Mouse (Mus musculus) neural tube, embryonic 13.5 days (tissue): Measurements from ENCODE around the gene Kndc1. TPM values are rescaled to one million over a fixed set of nuclear protein-coding genes. Genes with fewer than 3 reads are reported as not detected.

ENCODE experiments used
- ATAC-seq: fragments of 200-750 bp; cut with Nextera tagmentation; 2 replicates; pipeline ENCODE4 v1.8.0; 2017; ENCODE audit warnings: low read depth, mild to moderate bottlenecking, moderate TSS enrichment, moderate library complexity
- H3K27ac ChIP-seq: fragments of 300-500 bp; sonication (generic); replicated peaks from 2 replicates; pipeline ENCODE4 v1.5.1; 2015; ENCODE audit warnings: moderate library complexity, mild to moderate bottlenecking, inconsistent platforms
- H3K27me3 ChIP-seq: fragments of 300-500 bp; sonication (generic); 2 replicates; pipeline ENCODE4 v1.6.1; 2015; ENCODE audit warnings: mild to moderate bottlenecking, inconsistent platforms
- H3K36me3 ChIP-seq: fragments of 300-500 bp; sonication (generic); 2 replicates; pipeline ENCODE4 v1.6.1; 2015; ENCODE audit warnings: mild to moderate bottlenecking, inconsistent platforms
- H3K4me1 ChIP-seq: fragments of 300-500 bp; sonication (generic); replicated peaks from 2 replicates; pipeline ENCODE4 v1.6.1; 2015; ENCODE audit warnings: inconsistent platforms
- H3K4me2 ChIP-seq: fragments of 300-500 bp; sonication (generic); 2 replicates; pipeline ENCODE4 v1.6.1; 2015; ENCODE audit warnings: inconsistent platforms, mild to moderate bottlenecking, moderate library complexity
- H3K4me3 ChIP-seq: fragments of 300-500 bp; sonication (generic); 2 replicates; pipeline ENCODE4 v1.5.1; 2015; ENCODE audit warnings: mild to moderate bottlenecking, inconsistent platforms
- H3K9ac ChIP-seq: fragments of 300-500 bp; sonication (generic); 2 replicates; pipeline ENCODE4 v1.6.1; 2015; ENCODE audit warnings: moderate library complexity, mild to moderate bottlenecking, inconsistent platforms
- H3K9me3 ChIP-seq: fragments of 300-500 bp; sonication (generic); 2 replicates; pipeline ENCODE4 v1.6.1; 2016; ENCODE audit warnings: inconsistent platforms
- WGBS: fragments of 180-500 bp; shearing (Covaris S2); methylation state at CpG from one replicate; pipeline ENCODE4 v1.1.7; 2015; 5-methylcytosine and 5-hydroxymethylcytosine counted together
- polyA plus RNA-seq: library from polyadenylated mRNA; unstranded; fragments of >200 nt; fragmentation: Nextera tagmentation; extraction: Ambion mirVana; gene quantifications from 2 replicates; pipeline ENCODE4 v1.2.1, GENCODE M21; 2015

Kndc1 gene
- 5.8 and 6.0 TPM in 2 replicates for polyA plus RNA-seq

DNA sequence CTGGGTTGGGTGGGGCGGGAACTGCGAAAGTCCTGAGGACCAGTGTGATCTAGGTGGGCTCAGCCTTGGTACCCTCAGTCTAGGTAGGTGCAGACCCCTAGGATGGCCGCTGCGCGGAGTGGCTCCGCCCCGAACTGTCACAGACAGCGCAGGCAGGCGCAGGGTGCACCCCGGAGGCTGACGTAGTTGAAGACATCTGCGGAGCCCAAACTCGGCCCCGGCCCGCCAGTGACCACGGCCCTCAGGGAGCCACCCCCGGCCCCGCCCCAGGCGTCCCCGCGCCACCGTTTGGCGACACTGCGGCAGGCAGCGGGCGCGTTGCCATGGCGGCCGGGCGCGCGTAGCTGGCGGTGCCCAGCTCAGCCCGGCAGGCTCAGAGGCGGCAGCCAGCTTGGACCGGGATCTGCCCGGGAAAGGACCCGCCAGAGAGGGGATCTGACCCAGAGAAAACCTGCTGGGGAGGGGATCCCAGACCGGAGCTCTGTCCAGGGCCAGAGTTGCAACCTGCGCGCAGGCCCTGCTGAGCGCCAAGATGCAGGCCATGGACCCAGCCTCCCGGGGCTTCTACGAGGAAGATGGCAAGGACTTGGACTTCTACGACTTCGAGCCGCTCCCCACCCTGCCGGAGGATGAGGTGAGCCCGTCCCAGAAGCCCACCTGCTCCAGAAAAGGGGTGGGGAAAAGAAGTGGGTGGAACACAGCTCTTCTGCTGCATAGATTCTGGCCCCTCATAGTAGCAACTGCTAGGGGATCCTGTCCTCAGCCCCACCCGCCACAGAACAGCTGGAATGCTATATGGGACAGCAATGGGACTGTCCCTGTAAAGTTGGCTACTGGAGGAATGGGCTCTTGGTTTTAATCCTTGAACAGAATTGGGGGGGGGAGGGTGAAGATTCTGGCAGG, at the start of gene Kndc1:
TSS of gene Kndc1 (plus strand) at position 42 of the 903 bp plus-strand sequence.
- H3K36me3 ChIP-seq = no peaks in the 10 kb centered on the region
- H3K4me3 ChIP-seq = peak within 1 kb of the TSS; percentile 57
- H3K4me1 ChIP-seq = peaks cover 20% of the 10 kb centered on the region
- H3K9me3 ChIP-seq = no peaks in the 10 kb centered on the region
- WGBS = 1% methylated on average over 50 of the region's 50 CpGs
- peak; percentile 86 for ATAC-seq
- peak within 1 kb of the TSS; percentile 82 for H3K4me2 ChIP-seq
- H3K27ac ChIP-seq = no peak within 1 kb of the TSS
- peak within 1 kb of the TSS; percentile 75 for H3K9ac ChIP-seq
- peaks cover 48% of the 10 kb centered on the region for H3K27me3 ChIP-seq

DNA sequence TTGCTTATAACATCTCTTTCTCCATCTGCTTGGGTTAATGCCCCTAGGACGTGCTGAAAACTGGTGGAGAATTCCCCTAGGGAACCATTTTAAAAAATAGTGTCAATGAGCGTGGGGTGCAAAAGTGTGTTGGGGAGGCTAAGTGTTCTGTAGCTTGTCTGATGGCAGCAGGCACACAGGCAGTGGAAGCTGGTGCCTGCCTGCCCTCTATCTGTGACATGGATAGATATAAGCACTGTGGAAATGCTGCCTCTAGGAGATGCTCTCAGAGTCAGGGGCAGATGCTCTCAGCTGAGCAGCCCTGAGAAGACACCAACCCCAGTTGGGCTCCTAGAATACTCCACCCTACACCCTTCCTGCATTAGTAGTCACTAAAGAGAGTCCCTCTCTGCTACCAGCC, 49.4 kb upstream of the Kndc1 start:
- H3K4me3 ChIP-seq = no peak overlapping the region
- no peak overlapping the region for H3K9ac ChIP-seq
- H3K27ac ChIP-seq = no peak overlapping the region
- H3K36me3 ChIP-seq = peaks cover 19% of the 10 kb centered on the region; the same call in 1 of the 2 replicates
- H3K9me3 ChIP-seq = peaks cover 5% of the 10 kb centered on the region; the same call in 1 of the 2 replicates
- no peaks in the 10 kb centered on the region for H3K27me3 ChIP-seq
- no peak overlapping the region for H3K4me2 ChIP-seq
- WGBS = 70% methylated on average over 2 of the region's 2 CpGs
- no peak for ATAC-seq
- peaks cover 17% of the 10 kb centered on the region for H3K4me1 ChIP-seq

DNA sequence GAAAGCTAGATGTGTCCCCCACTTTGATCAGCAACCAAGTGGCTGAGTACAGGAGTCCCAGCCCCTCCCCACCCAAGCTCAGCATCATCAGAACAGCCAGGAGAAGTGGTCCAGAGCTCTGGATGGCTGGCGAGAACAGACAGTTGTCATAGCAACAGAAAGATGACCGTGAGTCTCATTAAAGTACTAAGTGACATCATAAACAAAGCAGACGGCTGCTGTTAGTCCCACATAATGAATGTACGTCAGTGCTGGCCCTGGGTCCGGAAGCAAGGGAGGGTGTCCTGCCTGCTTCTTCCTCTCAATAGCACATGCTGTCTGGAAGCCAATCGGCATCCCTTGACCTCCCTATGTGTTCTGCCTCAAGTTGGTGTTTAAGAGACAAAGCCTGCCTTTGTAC, 44.3 kb upstream of the Kndc1 start:
- H3K36me3 ChIP-seq = no peaks in the 10 kb centered on the region
- H3K27ac ChIP-seq = peak overlapping the region; percentile 86
- no peaks in the 10 kb centered on the region for H3K27me3 ChIP-seq
- no peaks in the 10 kb centered on the region for H3K9me3 ChIP-seq
- H3K4me1 ChIP-seq = peaks cover 32% of the 10 kb centered on the region
- no peak overlapping the region for H3K4me2 ChIP-seq
- 0 out of 2 replicates have a peak overlapping the region, but pooled peaks have one; percentile 26 for H3K9ac ChIP-seq
- no peak overlapping the region for H3K4me3 ChIP-seq
- peak; percentile 87 for ATAC-seq
- 6% methylated on average over 6 of the region's 6 CpGs for WGBS

DNA sequence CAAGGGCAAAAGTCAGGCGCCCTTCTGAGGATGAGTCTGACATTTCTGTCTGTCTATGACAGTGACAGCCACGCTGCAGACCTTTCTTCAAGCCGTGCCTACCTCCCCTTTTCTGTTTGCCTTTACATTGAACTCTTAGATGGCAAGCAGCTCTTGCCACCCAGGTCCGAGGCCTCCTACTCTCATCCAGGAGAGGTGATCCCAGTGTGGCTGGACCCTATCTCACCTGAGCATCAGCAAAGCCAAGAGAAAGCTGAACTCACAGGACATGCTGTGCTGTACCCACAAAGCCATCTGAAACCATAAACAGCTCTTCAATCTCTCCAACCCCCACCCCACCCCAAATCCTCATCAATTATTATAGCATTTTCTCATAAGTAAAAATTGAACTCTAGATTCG, 43.8 kb upstream of the Kndc1 start:
- H3K9ac ChIP-seq = 0 out of 2 replicates have a peak overlapping the region, but pooled peaks have one; percentile 26
- H3K27me3 ChIP-seq = no peaks in the 10 kb centered on the region
- no peaks in the 10 kb centered on the region for H3K9me3 ChIP-seq
- peaks cover 32% of the 10 kb centered on the region for H3K4me1 ChIP-seq
- 60% methylated on average over 5 of the region's 5 CpGs for WGBS
- H3K27ac ChIP-seq = peak overlapping the region; percentile 86
- no peaks in the 10 kb centered on the region for H3K36me3 ChIP-seq
- H3K4me2 ChIP-seq = no peak overlapping the region
- ATAC-seq = peak; percentile 60
- H3K4me3 ChIP-seq = no peak overlapping the region

DNA sequence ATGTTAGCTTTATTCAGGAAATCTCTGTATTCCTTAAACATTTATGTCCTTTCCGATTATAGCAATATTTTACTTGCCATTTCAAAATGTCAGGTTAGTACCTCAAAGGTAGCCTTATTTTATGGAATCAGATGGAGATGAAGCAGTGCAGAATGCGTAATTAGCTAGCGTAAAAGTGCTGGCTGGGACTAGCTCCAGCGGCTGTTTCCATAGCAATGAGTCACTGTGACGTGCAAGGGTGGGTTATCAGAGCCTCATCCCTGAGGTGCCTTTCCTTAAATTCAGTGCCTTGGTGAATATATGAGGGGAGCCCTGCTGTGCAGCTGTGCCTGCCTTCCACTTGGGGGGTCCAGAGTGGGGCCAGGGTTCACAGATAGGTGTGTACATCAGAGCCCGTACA, 43.4 kb upstream of the Kndc1 start:
- H3K27ac ChIP-seq = peak overlapping the region; percentile 82
- H3K4me3 ChIP-seq = no peak overlapping the region
- peak; percentile 49 for ATAC-seq
- H3K36me3 ChIP-seq = no peaks in the 10 kb centered on the region
- no peak overlapping the region for H3K9ac ChIP-seq
- no peaks in the 10 kb centered on the region for H3K27me3 ChIP-seq
- H3K4me1 ChIP-seq = peaks cover 32% of the 10 kb centered on the region
- 35% methylated on average over 6 of the region's 6 CpGs for WGBS
- no peak overlapping the region for H3K4me2 ChIP-seq
- no peaks in the 10 kb centered on the region for H3K9me3 ChIP-seq

DNA sequence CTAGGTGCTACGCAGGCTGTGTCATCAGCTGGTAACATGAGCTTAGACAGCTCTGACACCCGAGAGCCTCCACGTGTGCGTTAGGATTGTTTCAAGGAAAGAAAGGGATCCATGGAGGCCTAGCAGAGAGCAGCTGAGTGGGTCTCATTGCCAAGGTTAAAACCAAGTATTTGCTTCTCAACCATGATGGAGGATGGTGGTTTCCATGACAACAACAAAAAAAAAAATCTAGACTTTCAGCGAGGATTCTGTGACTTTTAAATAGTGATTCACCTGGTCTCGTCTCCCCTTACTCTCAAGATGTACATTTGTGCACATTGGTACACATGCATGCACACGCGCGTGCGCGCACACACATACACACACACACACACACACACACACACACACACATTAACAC, 39.2 kb upstream of the Kndc1 start:
- Histone ChIP-seq H3K4me2 (no peak overlapping the region), H3K36me3 (no peaks in the 10 kb centered on the region; the same call in 1 of the 2 replicates), H3K27ac (no peak overlapping the region), H3K4me1 (peaks cover 13% of the 10 kb centered on the region), H3K9ac (no peak overlapping the region), H3K9me3 (no peaks in the 10 kb centered on the region), H3K4me3 (no peak overlapping the region), H3K27me3 (no peaks in the 10 kb centered on the region)
- 78% methylated on average over 11 of the region's 11 CpGs for WGBS
- no peak for ATAC-seq

DNA sequence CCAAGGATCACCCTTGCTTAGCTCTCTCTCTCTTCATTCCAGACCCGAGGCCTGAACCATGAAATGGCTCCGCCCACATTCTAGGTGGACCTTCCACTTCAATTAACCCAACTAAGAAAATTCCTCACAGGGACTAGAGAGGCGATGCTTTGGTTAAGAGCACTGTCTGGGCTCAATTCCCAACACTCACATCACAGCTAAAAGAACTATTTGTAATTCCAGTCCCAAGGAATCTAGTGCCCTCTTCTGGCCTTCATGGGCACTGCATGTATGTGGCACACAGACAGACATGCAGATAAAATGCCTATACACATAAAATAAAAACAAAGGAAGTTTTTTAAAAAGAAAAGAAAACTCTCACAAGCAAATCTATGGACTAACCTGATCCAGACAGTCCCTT, 33.1 kb upstream of the Kndc1 start:
- no peak overlapping the region for H3K4me2 ChIP-seq
- H3K27ac ChIP-seq = no peak overlapping the region
- H3K9me3 ChIP-seq = no peaks in the 10 kb centered on the region
- H3K9ac ChIP-seq = no peak overlapping the region
- no peak for ATAC-seq
- H3K4me3 ChIP-seq = no peak overlapping the region
- no peaks in the 10 kb centered on the region for H3K27me3 ChIP-seq
- H3K4me1 ChIP-seq = no peaks in the 10 kb centered on the region
- 27% methylated on average over 3 of the region's 3 CpGs for WGBS
- H3K36me3 ChIP-seq = no peaks in the 10 kb centered on the region; the same call in 1 of the 2 replicates

DNA sequence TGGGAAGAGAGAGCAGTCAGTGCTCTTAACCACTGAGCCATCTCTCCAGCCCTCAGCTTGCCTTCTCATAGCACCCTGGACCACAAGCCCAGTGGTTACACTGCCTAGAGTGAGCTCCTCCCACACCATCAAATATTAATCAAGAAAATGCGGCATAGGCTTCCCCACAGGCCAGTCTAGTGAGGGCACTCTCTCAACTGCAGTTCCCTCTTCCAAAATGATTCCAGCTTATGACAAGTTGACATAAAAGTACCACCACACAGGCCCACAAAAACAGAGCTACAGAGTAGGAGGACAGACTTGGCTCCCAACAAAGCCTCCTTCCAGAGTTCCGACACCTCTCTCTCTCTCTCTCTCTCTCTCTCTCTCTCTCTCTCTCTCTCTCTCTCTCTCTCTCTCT, 31.4 kb upstream of the Kndc1 start:
- no peak overlapping the region for H3K27ac ChIP-seq
- H3K4me1 ChIP-seq = no peaks in the 10 kb centered on the region
- H3K9me3 ChIP-seq = no peaks in the 10 kb centered on the region
- H3K9ac ChIP-seq = no peak overlapping the region
- H3K4me2 ChIP-seq = no peak overlapping the region
- H3K4me3 ChIP-seq = no peak overlapping the region
- 71% methylated on average over 2 of the region's 2 CpGs for WGBS
- no peaks in the 10 kb centered on the region; the same call in 1 of the 2 replicates for H3K36me3 ChIP-seq
- H3K27me3 ChIP-seq = no peaks in the 10 kb centered on the region
- no peak for ATAC-seq

DNA sequence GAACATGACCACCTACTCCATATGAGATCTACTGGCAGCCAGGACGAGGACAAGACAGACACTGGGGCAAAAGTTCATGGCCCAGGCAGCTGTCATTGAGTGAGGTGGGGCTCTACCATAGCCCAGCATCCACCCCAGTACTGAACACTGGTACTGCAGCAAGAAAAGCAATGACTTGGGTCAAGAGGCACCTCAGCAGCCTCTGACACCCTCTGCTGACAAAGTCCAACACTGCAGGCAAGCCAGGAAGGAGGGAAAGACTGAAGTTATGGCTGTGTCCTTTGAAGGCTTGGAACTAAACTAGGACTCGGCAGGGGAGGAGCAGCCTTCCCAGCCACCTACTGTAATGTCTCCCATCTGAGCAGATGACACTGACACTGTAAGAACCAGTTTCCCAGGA, 30.2 kb upstream of the Kndc1 start:
- Histone ChIP-seq H3K27ac (no peak overlapping the region), H3K4me2 (no peak overlapping the region), H3K4me1 (no peaks in the 10 kb centered on the region), H3K9me3 (no peaks in the 10 kb centered on the region), H3K27me3 (no peaks in the 10 kb centered on the region), H3K9ac (no peak overlapping the region), H3K4me3 (no peak overlapping the region), H3K36me3 (no peaks in the 10 kb centered on the region)
- ATAC-seq = no peak
- WGBS = 43% methylated on average over 2 of the region's 2 CpGs

DNA sequence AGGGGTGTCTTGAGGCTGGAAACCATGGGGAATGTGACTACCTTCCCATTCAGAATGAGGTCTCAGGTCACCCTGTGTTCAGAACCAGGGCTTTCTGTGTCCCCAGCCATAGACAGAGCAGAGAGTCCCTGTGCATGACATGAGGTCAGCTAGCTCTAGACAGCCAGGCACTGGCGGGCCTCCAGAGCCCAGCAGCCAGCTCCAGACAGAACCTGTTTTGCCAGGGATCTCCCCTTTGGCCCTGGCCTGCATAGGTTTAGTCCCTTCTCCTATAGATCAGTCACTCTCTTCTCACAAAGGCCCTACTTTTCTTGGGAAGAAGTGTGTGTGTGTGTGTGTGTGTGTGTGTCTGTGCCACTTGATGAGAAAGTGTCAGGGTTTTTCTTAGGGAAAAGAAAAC, 29.6 kb upstream of the Kndc1 start:
- no peaks in the 10 kb centered on the region for H3K9me3 ChIP-seq
- H3K36me3 ChIP-seq = no peaks in the 10 kb centered on the region
- no peak overlapping the region for H3K4me3 ChIP-seq
- no peak overlapping the region for H3K4me2 ChIP-seq
- ATAC-seq = no peak
- no peaks in the 10 kb centered on the region for H3K4me1 ChIP-seq
- H3K27me3 ChIP-seq = no peaks in the 10 kb centered on the region
- H3K27ac ChIP-seq = no peak overlapping the region
- 88% methylated on average over 1 of the region's 1 CpGs for WGBS
- no peak overlapping the region for H3K9ac ChIP-seq

DNA sequence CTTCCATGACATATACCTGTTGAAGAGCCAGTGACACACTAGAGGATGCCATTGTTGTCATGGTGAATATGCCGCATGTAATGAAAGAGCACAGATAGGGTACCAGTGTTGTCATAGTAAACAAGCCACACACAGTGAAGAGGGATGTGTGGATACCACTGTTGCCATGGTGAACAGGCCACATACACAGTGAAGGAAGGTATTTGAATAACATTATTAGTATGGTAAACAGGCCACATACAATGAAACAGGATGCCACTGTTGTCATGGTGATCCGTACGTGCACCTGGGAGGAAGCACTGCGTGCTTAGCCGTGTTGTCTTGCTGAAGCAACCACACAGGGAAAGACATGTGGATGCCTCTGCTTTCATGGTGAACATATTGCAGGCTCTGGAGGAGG, 23.5 kb upstream of the Kndc1 start:
- H3K9ac ChIP-seq = no peak overlapping the region
- no peak overlapping the region for H3K4me2 ChIP-seq
- no peaks in the 10 kb centered on the region for H3K4me1 ChIP-seq
- peaks cover 11% of the 10 kb centered on the region; the same call in 1 of the 2 replicates for H3K36me3 ChIP-seq
- no peak; the same call in 1 of the 2 replicates for ATAC-seq
- H3K4me3 ChIP-seq = no peak overlapping the region
- H3K27ac ChIP-seq = no peak overlapping the region
- WGBS = 75% methylated on average over 5 of the region's 5 CpGs
- H3K27me3 ChIP-seq = no peaks in the 10 kb centered on the region
- no peaks in the 10 kb centered on the region for H3K9me3 ChIP-seq

DNA sequence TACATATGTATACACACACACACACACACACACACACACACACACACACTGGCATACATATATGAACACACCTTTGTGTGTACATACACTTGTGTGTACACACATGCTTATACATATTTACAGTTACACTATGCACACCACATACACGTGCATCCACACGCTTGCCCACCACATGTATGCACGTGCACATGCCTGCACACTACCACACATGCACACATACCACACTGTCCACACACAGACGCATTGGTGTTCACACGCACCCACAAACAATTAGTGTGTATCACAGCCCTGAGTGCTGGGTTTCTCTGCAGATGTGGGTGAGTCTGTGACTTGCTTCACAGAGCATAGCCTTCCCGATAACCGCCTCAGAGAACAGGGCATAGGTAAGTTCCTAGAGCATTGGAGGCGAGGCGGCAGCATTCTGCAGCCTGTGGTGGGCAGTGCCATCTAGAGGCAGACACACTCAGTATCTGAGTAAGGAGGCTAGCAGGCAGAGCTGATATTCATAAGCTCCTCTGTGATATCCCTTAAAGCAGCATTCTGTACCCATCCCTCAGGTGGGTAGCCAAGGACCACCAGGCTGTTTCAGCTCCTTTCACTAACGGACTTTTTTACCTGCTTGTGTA, 17.2 kb upstream of the Kndc1 start:
- Histone ChIP-seq H3K9me3 (no peaks in the 10 kb centered on the region), H3K9ac (0 out of 2 replicates have a peak overlapping the region, but pooled peaks have one; percentile 26), H3K27ac (no peak overlapping the region), H3K4me2 (no peak overlapping the region), H3K36me3 (peaks cover 11% of the 10 kb centered on the region; the same call in 1 of the 2 replicates), H3K4me1 (peaks cover 3% of the 10 kb centered on the region; the same call in 1 of the 2 replicates), H3K4me3 (no peak overlapping the region), H3K27me3 (no peaks in the 10 kb centered on the region)
- peak; percentile 78 for ATAC-seq
- 73% methylated on average over 10 of the region's 10 CpGs for WGBS
